Comparison of ENCODE assay signal across 19 mouse cellular contexts in the genomic region with DNA sequence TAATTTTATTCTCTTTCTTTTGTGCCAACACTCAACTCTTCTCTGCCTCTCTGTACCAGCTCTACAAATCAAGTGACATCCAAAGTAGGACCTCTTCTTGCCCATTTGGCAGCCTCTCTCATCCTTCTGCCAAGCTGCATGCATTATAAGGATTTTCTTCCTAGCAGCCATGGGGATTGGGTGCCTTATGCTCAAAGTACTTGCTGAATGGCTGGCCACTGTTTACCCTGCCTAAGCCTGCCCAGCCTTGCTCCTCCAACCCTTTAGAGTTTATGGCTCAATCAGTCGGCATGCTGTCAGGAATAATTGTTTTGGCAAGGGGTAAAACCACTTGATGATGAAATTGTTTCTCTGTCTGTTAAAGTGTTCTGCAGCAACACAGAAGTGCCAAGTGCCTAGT. TPM values are rescaled to one million over a fixed set of nuclear protein-coding genes. Genes with fewer than 3 reads are reported as not detected.
DNase-seq lines count a peak whose midpoint lies in the region; ATAC-seq and TF ChIP-seq lines count a peak whose summit lies in the region.
"Had no signal": no experiment of that assay in that cellular context is flagged by ENCODE, and none has a peak within 500 bp of the region (broad histone marks: within the 10 kb centered on the region; RNA-seq: fewer than 3 reads in every experiment).

No protein-coding gene starts in this region.

- peak; percentile 10; the same call in 1 of the 2 replicates for ATAC-seq in frontal cortex, adult (ENCODE audit: low TSS enrichment)
- ATAC-seq: intestine, embryonic 15.5 days; midbrain, embryonic 15.5 days had no signal

- no peak overlapping the region for H3K27ac ChIP-seq in left cerebral cortex, adult 2 months
- H3K27ac ChIP-seq: embryonic facial prominence, embryonic 12.5 days; heart, embryonic 13.5 days; intestine, embryonic 15.5 days; kidney, postnatal 0 days; limb, embryonic 15.5 days; midbrain, embryonic 15.5 days had no signal

- no peak for DNase-seq in frontal cortex, postnatal 25 days (ENCODE audit: low spot score in 2 of 2)
- peak; percentile 34 to 50 for DNase-seq in left cerebral cortex, postnatal 14 days (ENCODE audit: low spot score in 2 of 2)
- no peak for DNase-seq in left cerebral cortex, adult 2 months (ENCODE audit: extremely low spot score in 1 of 2, low spot score in 2 of 2)
- DNase-seq in adrenal gland, adult 8-10 months = peak; percentile 14
- DNase-seq in fat pad, adult 2 months (ENCODE audit: extremely low read depth, low read depth, low spot score) = peak; percentile 1
- no peak for DNase-seq in heart, postnatal 4 days
- DNase-seq in lung, postnatal 14 days = no peak
- DNase-seq: lung, adult 2 months; thymus, adult 18-20 months had no signal

- intact Hi-C loops in left cerebral cortex, postnatal 14 days (cut with DNase I) = no loop called here
- intact Hi-C loops in left cerebral cortex, adult 2 months (cut with DNase I) = loop anchor here (5.0 to 10.0 kb wide), 3 partner anchors 204 to 486 kb away; no protein-coding TSS in a partner anchor

- no peak for TF ChIP-seq CTCF in left cerebral cortex, adult 2 months (IDR thresholded peaks at IDR 0.05)

- H3K4me3 ChIP-seq in left cerebral cortex, adult 2 months = no peak overlapping the region
- H3K4me3 ChIP-seq: embryonic facial prominence, embryonic 12.5 days; heart, embryonic 13.5 days; intestine, embryonic 15.5 days; limb, embryonic 15.5 days; midbrain, embryonic 15.5 days had no signal

RNA-seq across cellular contexts. Expression of gene Lrrtm1, which starts 2.1 kb away (rescaled TPM):
- total RNA-seq in left cerebral cortex, postnatal 14 days (2021) = 10 to 100 TPM; 90.0 to 91.8 TPM
- 10 to 100 TPM; 65.4 to 66.5 TPM for total RNA-seq in left cerebral cortex, adult 2 months (2021)
- total RNA-seq in adrenal gland, adult 8-10 months (2022) = under 1 TPM; 0.48 to 0.77 (median 0.58) TPM
- total RNA-seq in heart, postnatal 4 days (2021) = under 1 TPM; 0.36 to 0.60 TPM
- total RNA-seq: common myeloid progenitor, adult 5-6 weeks; ES-E14; hematopoietic stem cell, adult 5-6 weeks had no signal

Comparison
In these comparisons a context has a peak if more than half of its experiments do, and no peak if none do; other contexts are left out.
1. DNase-seq: peak in left cerebral cortex, postnatal 14 days (2 of 2), adrenal gland, adult 8-10 months (single experiment) and fat pad, adult 2 months (single experiment); none in frontal cortex, postnatal 25 days (0 of 2), left cerebral cortex, adult 2 months (0 of 2), heart, postnatal 4 days (single experiment) and lung, postnatal 14 days (single experiment).
2. RNA of gene Lrrtm1, which starts 2.1 kb away (total RNA-seq): 90.0 to 91.8 TPM in left cerebral cortex, postnatal 14 days and 65.4 to 66.5 TPM in left cerebral cortex, adult 2 months; 0.48 to 0.77 TPM in adrenal gland, adult 8-10 months and 0.36 to 0.60 TPM in heart, postnatal 4 days; every median in the first group is over 10 times any median in the second.